Mouse (Mus musculus) forebrain, embryonic 16.5 days (tissue): Measurements from ENCODE around the gene Grik4. TPM values are rescaled to one million over a fixed set of nuclear protein-coding genes. Genes with fewer than 3 reads are reported as not detected.

Source experiments
- ATAC-seq: fragments of 200-750 bp; cut with Nextera tagmentation; 2 replicates; pipeline ENCODE4 v1.8.0; 2017; ENCODE audit warnings: mild to moderate bottlenecking, moderate library complexity
- H3K27ac ChIP-seq: fragments of 300-500 bp; sonication (generic); 2 replicates; pipeline ENCODE4 v1.5.1; 2014; ENCODE audit warnings: low read length, control low read depth
- H3K27me3 ChIP-seq: fragments of 300-500 bp; sonication (generic); replicated peaks from 2 replicates; pipeline ENCODE4 v1.6.1; 2014; ENCODE audit warnings: low read length; ENCODE audit not compliant: control insufficient read depth, insufficient read depth
- H3K36me3 ChIP-seq: fragments of 300-500 bp; sonication (generic); 2 replicates; pipeline ENCODE4 v1.6.1; 2014; ENCODE audit not compliant: control insufficient read depth, insufficient read depth
- H3K4me1 ChIP-seq: fragments of 300-500 bp; sonication (generic); replicated peaks from 2 replicates; pipeline ENCODE4 v1.6.1; 2014; ENCODE audit warnings: low read length; ENCODE audit not compliant: control insufficient read depth, insufficient read depth
- H3K4me2 ChIP-seq: fragments of 300-500 bp; sonication (generic); 2 replicates; pipeline ENCODE4 v1.6.1; 2014; ENCODE audit warnings: mild to moderate bottlenecking, low read length, control low read depth
- H3K4me3 ChIP-seq: fragments of 300-500 bp; sonication (generic); replicated peaks from 2 replicates; pipeline ENCODE4 v1.5.1; 2014; ENCODE audit warnings: mild to moderate bottlenecking, low read length, control low read depth
- H3K9ac ChIP-seq: fragments of 300-500 bp; sonication (generic); replicated peaks from 2 replicates; pipeline ENCODE4 v1.6.1; 2014; ENCODE audit warnings: low read depth, low read length, control low read depth
- H3K9me3 ChIP-seq: fragments of 300-500 bp; sonication (generic); 2 replicates; pipeline ENCODE4 v1.6.1; 2016; ENCODE audit warnings: low read length; ENCODE audit not compliant: control insufficient read depth
- WGBS: fragments of 180-500 bp; shearing (Covaris S2); extraction: QIAGEN DNeasy Blood & Tissue Kit; methylation state at CpG from one replicate; pipeline ENCODE4 v1.1.7; 2014; 5-methylcytosine and 5-hydroxymethylcytosine counted together
- polyA plus RNA-seq: library from polyadenylated mRNA; unstranded; fragments of >200 nt; fragmentation: Nextera tagmentation; extraction: Ambion mirVana; gene quantifications from 2 replicates; pipeline ENCODE4 v1.2.1, GENCODE M21; 2015

Gene Grik4
- polyA plus RNA-seq, 1 experiment from 2014 or later = 4.8 TPM

DNA sequence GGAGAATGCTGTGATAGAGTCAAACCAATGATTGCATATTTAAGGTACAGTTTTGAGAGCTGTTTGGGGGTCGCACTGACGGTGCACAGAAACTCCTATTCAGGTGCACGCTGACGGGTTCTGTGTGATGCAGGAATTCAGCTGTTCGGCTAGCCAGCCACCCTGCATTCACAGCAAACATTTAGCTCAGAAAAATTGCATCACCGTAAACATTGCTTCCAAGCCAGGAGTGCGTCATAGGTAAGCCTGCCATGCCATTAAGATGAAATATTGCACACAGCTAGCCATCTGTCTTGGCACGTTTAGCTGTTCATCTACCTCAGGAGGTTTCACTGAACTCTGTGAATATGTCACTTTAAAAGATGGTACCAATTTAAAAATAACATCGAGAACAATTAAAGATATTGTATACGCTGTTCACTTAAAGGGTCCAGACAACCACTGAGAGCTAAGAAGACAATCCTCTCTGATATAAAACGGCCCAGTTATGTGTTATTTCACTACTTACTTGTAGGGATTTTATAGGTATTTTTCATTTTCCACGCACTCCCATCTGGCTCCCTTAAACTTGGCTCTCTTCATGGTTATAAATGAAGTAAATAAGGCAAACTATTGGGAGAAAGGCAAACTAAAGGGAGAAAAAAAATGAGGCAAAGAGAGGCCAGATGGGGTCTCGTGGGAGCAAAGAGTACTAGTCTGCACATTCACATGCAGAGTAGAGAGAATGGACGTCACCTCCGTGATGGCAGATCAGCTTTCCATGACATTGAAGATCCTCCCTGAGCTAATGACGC, 453.5 kb downstream of the Grik4 start:
- peaks cover 16% of the 10 kb centered on the region for H3K4me1 ChIP-seq
- WGBS = 60% methylated on average over 16 of the region's 16 CpGs
- H3K36me3 ChIP-seq = no peaks in the 10 kb centered on the region
- H3K9ac ChIP-seq = no peak overlapping the region
- H3K4me2 ChIP-seq = no peak overlapping the region; the same call in 1 of the 2 replicates
- peak; percentile 36 for ATAC-seq
- H3K4me3 ChIP-seq = no peak overlapping the region
- no peaks in the 10 kb centered on the region for H3K27me3 ChIP-seq
- no peaks in the 10 kb centered on the region for H3K9me3 ChIP-seq
- H3K27ac ChIP-seq = peak overlapping the region; percentile 33

GRCm38 (mm10) chr9:42488071-42488470, 456.2 kb downstream of the Grik4 start:
- no peak overlapping the region for H3K9ac ChIP-seq
- H3K27ac ChIP-seq = no peak overlapping the region
- no peaks in the 10 kb centered on the region for H3K36me3 ChIP-seq
- H3K9me3 ChIP-seq = no peaks in the 10 kb centered on the region
- H3K4me2 ChIP-seq = no peak overlapping the region
- peaks cover 16% of the 10 kb centered on the region for H3K4me1 ChIP-seq
- no peak overlapping the region for H3K4me3 ChIP-seq
- 88% methylated on average over 1 of the region's 1 CpGs for WGBS
- ATAC-seq = no peak
- H3K27me3 ChIP-seq = no peaks in the 10 kb centered on the region

GRCm38 (mm10) chr9:42486913-42487312, 457.4 kb downstream of the Grik4 start:
- Histone ChIP-seq H3K4me1 (peaks cover 14% of the 10 kb centered on the region), H3K27ac (no peak overlapping the region), H3K9me3 (no peaks in the 10 kb centered on the region), H3K9ac (no peak overlapping the region), H3K4me3 (no peak overlapping the region), H3K27me3 (no peaks in the 10 kb centered on the region), H3K36me3 (no peaks in the 10 kb centered on the region), H3K4me2 (no peak overlapping the region)
- no peak for ATAC-seq
- 82% methylated on average over 4 of the region's 4 CpGs for WGBS

- Histone ChIP-seq H3K9me3 (no peaks in the 10 kb centered on the region), H3K4me1 (no peaks in the 10 kb centered on the region), H3K27ac (no peak overlapping the region), H3K9ac (no peak overlapping the region), H3K27me3 (no peaks in the 10 kb centered on the region), H3K4me3 (no peak overlapping the region), H3K36me3 (no peaks in the 10 kb centered on the region), H3K4me2 (no peak overlapping the region)
- no peak for ATAC-seq
- 100% methylated on average over 1 of the region's 1 CpGs for WGBS
Observed at GRCm38 (mm10) chr9:42484667-42485066, 459.6 kb downstream of the Grik4 start.

DNA sequence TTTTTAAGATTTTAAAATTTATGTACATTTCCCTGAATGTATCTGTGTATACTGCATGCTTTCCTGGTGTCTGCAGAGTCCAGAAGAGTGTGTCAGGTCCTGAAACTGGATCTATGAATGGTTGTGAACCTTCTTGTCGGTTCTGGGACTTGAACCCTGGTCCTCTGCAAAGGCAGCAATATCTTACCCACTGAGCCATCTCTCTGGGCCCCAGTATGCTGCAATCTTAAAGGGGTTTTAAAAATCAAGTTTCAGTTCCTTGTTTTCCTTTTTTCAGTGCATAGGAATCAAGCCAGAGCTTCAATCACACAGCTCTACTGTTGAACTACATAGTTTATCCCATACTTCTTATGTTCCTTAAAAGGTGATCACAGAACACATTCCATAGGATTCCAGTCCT, 461.3 kb downstream of the Grik4 start:
- Histone ChIP-seq H3K4me2 (no peak overlapping the region), H3K4me3 (no peak overlapping the region), H3K4me1 (no peaks in the 10 kb centered on the region), H3K9ac (no peak overlapping the region), H3K27ac (no peak overlapping the region), H3K9me3 (no peaks in the 10 kb centered on the region), H3K36me3 (no peaks in the 10 kb centered on the region), H3K27me3 (no peaks in the 10 kb centered on the region)
- no peak for ATAC-seq
- WGBS = 85% methylated on average over 1 of the region's 1 CpGs

- Histone ChIP-seq H3K27me3 (no peaks in the 10 kb centered on the region), H3K9me3 (no peaks in the 10 kb centered on the region), H3K4me2 (no peak overlapping the region), H3K4me1 (peaks cover 8% of the 10 kb centered on the region), H3K27ac (no peak overlapping the region), H3K36me3 (no peaks in the 10 kb centered on the region), H3K4me3 (no peak overlapping the region), H3K9ac (no peak overlapping the region)
- WGBS = 85% methylated on average over 4 of the region's 4 CpGs
- ATAC-seq = no peak
Observed at GRCm38 (mm10) chr9:42476166-42476565, 468.1 kb downstream of the Grik4 start.

DNA sequence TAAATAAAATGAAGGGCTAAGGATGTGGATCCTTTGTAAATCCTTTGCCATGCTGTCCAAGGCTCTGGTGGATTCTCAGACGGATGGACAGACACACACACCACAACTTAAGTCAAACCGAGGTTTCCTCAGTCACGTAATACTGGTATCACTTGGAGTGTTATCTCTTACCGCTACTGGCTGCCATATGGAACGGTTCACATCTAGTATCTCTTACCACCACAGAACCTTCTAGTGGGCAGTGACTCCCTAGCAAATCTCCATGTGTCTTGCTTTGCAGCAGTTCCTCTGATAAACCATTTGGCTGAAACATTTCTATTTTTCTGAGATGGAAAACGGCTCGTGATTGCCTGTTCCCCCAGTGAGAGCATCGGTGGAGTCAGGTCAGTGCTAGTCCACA, 470.0 kb downstream of the Grik4 start:
- Histone ChIP-seq H3K36me3 (no peaks in the 10 kb centered on the region), H3K9ac (no peak overlapping the region), H3K4me1 (peaks cover 16% of the 10 kb centered on the region), H3K27me3 (no peaks in the 10 kb centered on the region), H3K4me2 (no peak overlapping the region), H3K27ac (no peak overlapping the region), H3K4me3 (no peak overlapping the region), H3K9me3 (no peaks in the 10 kb centered on the region)
- 90% methylated on average over 8 of the region's 8 CpGs for WGBS
- ATAC-seq = no peak

DNA sequence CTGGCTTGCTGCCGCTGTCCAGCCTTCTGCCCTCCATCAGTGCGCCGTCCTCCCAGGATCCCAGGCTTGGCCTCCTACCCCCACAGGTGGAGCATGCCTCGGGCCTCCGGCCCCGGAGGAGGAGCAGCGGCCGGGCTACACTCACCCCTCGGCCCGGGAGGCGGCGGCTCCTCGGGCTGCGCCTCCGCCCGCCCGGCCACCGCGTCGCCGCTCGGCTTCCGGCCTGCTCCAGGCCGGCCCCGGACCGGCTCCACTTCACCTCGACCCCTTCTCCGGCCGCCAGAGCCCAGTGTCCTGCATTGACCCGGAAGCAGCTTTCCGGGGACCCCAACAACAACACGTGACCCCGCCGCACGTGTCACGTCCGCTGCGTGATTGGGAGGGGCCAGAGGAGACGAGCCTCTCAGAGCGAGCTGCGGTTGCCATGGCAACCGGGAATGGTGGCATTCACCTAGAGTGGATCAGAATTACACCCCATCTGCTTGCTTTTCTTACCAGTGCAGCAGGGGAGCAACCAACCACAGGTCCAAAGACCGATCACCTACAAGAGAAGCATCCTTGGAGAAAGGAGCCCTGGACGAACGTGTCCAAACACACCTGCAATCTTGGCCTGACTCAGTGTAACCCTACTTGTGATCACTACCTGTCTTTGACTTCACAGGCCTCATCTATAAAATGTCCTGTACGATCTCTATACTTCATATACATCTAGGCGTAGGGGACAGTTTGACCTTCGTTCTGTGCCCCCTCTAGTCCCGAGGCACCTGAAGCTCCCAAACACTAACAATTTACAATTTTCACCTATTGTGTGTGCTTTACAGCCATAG, 472.2 kb downstream of the Grik4 start:
- 4% methylated on average over 49 of the region's 49 CpGs for WGBS
- Histone ChIP-seq H3K27ac (peak overlapping the region; percentile 60), H3K9me3 (no peaks in the 10 kb centered on the region), H3K4me1 (peaks cover 20% of the 10 kb centered on the region), H3K4me3 (peak overlapping the region; percentile 71), H3K27me3 (no peaks in the 10 kb centered on the region), H3K9ac (peak overlapping the region; percentile 85), H3K4me2 (peak overlapping the region; percentile 78), H3K36me3 (no peaks in the 10 kb centered on the region)
- peak; percentile 96 for ATAC-seq

GRCm38 (mm10) chr9:42471214-42471613, 473.1 kb downstream of the Grik4 start:
- no peaks in the 10 kb centered on the region for H3K27me3 ChIP-seq
- WGBS = 35% methylated on average over 4 of the region's 4 CpGs
- peak overlapping the region; percentile 78 for H3K4me2 ChIP-seq
- H3K4me3 ChIP-seq = peak overlapping the region; percentile 71
- peaks cover 20% of the 10 kb centered on the region for H3K4me1 ChIP-seq
- H3K9ac ChIP-seq = peak overlapping the region; percentile 85
- no peaks in the 10 kb centered on the region for H3K36me3 ChIP-seq
- no peak for ATAC-seq
- no peak overlapping the region for H3K27ac ChIP-seq
- H3K9me3 ChIP-seq = no peaks in the 10 kb centered on the region
